Mouse (Mus musculus) lung, adult 10 weeks (tissue): ENCODE results near the gene Icosl. TPM values are rescaled to one million over a fixed set of nuclear protein-coding genes. Genes with fewer than 3 reads are reported as not detected.

ENCODE experiments used
- polyA plus RNA-seq: library from polyadenylated mRNA; stranded (reverse); fragments of 350-450 nt; fragmentation: Illumina TruSeq; extraction: RNeasy Lipid Tissue Mini Kit (QIAGEN cat#74804); gene quantifications from one replicate; pipeline ENCODE4 v1.2.3, GENCODE M21; 2014; ENCODE audit warnings: low read depth, low replicate concordance; ENCODE audit not compliant: insufficient read depth

Gene Icosl
- polyA plus RNA-seq: 11.7 TPM

DNA sequence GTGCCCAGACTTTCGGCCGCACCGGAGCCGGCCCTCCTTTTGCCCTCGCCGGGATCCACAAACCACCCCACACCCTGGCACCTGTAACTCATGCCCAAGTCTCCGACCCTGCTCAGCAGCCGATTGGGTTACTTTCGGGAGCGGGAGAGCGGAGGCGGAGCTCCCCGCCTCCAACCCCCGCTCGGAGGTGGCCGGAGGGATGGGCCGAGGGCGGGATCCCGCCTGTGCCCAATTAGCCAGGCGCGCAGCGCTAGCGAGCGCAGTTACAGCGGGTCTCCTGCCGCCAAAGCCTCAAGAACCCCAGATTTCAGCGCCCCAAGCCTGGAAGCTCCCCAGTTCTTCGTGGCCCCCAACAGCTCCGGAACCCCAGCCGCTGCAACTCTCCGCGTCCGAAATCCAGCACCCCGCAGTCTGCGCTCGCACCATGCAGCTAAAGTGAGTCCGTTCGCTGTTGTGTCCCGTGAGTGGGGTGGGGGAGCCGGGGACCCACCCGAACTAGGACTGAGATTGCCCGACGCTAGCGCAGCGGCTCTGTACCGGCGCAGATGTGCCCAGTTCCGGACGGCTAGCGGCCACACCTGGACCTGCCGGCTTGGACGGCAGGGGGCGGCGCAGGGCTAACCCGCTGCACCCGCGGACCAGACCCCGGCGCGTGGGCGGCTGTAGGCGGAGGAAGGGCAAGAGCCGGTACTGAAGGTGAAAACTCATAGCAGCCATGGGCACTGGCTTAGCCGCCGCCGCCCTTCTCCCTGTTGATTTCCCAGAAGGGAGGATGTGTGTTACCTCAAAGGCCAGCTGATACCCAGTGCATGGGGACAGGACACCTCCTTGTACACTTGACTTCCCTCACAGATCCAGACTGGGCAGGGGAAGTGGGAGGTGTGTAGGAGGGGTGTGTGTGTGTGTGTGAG, at the start of gene Icosl:
Icosl (plus strand) TSS at position 202 of the 911 bp plus-strand sequence.

DNA sequence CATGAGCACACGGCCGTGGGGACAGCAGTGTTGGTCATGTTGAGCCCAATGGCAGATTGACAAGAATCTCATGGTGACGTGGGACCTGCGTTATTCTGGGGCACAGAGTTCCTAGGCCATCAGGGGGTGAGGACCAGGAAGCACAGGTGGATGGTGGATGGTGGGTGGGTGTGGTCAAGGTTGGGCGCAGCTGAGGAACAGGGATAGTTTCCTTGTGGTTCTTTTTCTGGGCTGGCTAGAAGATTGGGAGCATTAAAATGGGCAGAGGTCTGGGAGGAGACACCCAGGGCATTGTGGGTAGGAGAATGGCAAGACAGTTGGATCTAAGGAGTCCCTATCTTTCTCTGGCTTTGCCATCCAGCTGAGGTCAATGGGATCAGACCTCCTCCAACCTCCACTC, 27.5 kb upstream of the Icosl start, which contains the start of gene Dnmt3l:
Dnmt3l (plus strand) TSS at position 301 of the 400 bp plus-strand sequence.

DNA sequence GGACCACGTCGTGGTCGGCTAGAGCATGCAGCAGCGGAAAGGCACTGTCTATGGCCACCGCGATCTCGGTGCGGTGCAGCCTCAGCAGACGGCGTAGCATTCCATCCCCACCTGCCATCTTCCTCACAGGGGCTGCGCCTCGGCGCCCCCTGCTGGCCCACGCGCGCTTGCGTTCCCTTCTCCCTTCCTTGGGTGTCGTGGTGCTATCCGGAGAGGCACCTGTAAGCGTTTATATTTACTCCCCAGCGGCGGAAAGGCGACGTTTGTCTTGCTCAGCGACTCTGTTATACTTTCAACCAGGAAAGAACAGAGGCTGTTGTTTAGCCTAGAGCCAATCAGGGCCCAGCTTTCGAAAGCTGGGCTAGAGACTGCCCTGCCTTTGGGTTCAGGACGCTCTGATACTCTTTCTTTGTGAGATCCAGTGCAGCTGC, 25.7 kb upstream of the Icosl start, which contains the start of gene Aire:
Aire (minus strand) TSS at position 205 of the 431 bp plus-strand sequence.

Other genes with a start within 250 kb of the Icosl start
- gene Krtap10-4, start 242.2 kb upstream of the Icosl start, polyA plus RNA-seq: not detected
- gene Krtap10-10, start 233.4 kb upstream of the Icosl start, polyA plus RNA-seq: not detected
- not detected for gene Gm36176, start 222.5 kb upstream of the Icosl start, polyA plus RNA-seq
- gene Gm10318, start 216.4 kb upstream of the Icosl start, polyA plus RNA-seq: not detected
- not detected for gene Gm3285, start 207.3 kb upstream of the Icosl start, polyA plus RNA-seq
- gene Lrrc3, start 166.8 kb upstream of the Icosl start, polyA plus RNA-seq: 0.40 TPM
- 0.96 TPM for gene Trpm2, start 98.7 kb upstream of the Icosl start, polyA plus RNA-seq
- gene 1810043G02Rik, start 90.8 kb upstream of the Icosl start, polyA plus RNA-seq: 9.4 TPM
- 21.7 TPM for gene Pfkl, start 59.2 kb upstream of the Icosl start, polyA plus RNA-seq
- 0.54 TPM for gene Dnmt3l, start 27.4 kb upstream of the Icosl start, polyA plus RNA-seq
- not detected for gene Aire, start 25.7 kb upstream of the Icosl start, polyA plus RNA-seq
- gene D10Jhu81e, start 100.5 kb downstream of the Icosl start, polyA plus RNA-seq: 73.6 TPM
- 6.2 TPM for gene Pwp2, start 115.8 kb downstream of the Icosl start, polyA plus RNA-seq
- gene Trappc10, start 175.3 kb downstream of the Icosl start, polyA plus RNA-seq: 13.2 TPM